ENCODE assay signal across 24 mouse cellular contexts in the genomic region with DNA sequence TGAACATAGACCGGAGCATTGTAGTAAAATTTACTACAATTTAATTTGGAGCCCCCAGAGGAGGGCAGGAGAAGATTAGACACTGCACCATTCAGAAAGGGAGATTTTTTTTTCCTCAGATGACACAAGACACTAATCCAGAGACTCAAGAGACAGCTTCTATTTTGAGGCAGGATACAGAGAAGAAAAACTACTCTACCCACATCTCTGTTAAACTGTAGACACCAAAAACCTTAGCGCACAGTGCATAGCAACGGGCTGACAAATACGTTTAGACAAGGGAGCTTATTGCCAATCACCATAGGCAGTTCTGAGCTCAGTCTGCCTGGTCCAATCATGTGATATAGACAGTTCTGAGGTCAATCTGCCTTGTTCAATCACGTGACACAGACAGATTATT.
DNase-seq lines count a peak whose midpoint lies in the region; ATAC-seq and TF ChIP-seq lines count a peak whose summit lies in the region.
"Had no signal": no experiment of that assay in that cellular context is flagged by ENCODE, and none has a peak within 500 bp of the region (broad histone marks: within the 10 kb centered on the region; RNA-seq: fewer than 3 reads in every experiment).

No protein-coding gene starts in this region.

- peak in 1 of 2 experiments; percentile 4; a peak in 1 of 4 replicates for TF ChIP-seq CTCF in CH12.LX (conservative IDR thresholded peaks at IDR 0.05 in 1 of 2, IDR thresholded peaks at IDR 0.05 in 1 of 2; ENCODE audit: low read depth in 2 of 2, low read length in 2 of 2)
- TF ChIP-seq CTCF in midbrain, postnatal 0 days (IDR thresholded peaks at IDR 0.05), result no peak

- no peak overlapping the region for H3K27ac ChIP-seq in CH12.LX (ENCODE audit: insufficient read depth, low read depth)
- H3K27ac ChIP-seq in midbrain, postnatal 0 days (ENCODE audit: low read depth, low read length), result no peak overlapping the region
- H3K27ac ChIP-seq: embryonic facial prominence, embryonic 10.5 days; embryonic facial prominence, embryonic 12.5 days; forebrain, embryonic 13.5 days; forebrain, embryonic 15.5 days had no signal

- WGBS in midbrain, postnatal 0 days, result 73% methylated on average over 5 of the region's 5 CpGs

- H3K9ac ChIP-seq in CH12.LX (ENCODE audit: insufficient read depth, low read depth), result no peak overlapping the region
- no peak overlapping the region for H3K9ac ChIP-seq in midbrain, postnatal 0 days (replicated peaks; ENCODE audit: low read length, poor library complexity, severe bottlenecking)
- H3K9ac ChIP-seq: embryonic facial prominence, embryonic 12.5 days; forebrain, embryonic 13.5 days; forebrain, embryonic 15.5 days; forebrain, postnatal 0 days had no signal

- ATAC-seq in frontal cortex, adult (ENCODE audit: low TSS enrichment), result peak; percentile 86
- no peak for ATAC-seq in midbrain, postnatal 0 days (ENCODE audit: low FRiP score)
- ATAC-seq: activated CD4-positive, CD25-positive, alpha-beta regulatory T cell, adult 4 months; CD4-positive, CD25-positive, alpha-beta regulatory T cell, adult 4 months; forebrain, embryonic 13.5 days; forebrain, embryonic 15.5 days; forebrain, postnatal 0 days; Patski had no signal

- H3K4me2 ChIP-seq in CH12.LX (ENCODE audit: insufficient read depth, low read depth, poor library complexity, severe bottlenecking), result no peak overlapping the region
- H3K4me2 ChIP-seq in midbrain, postnatal 0 days (ENCODE audit: low read depth, low read length, poor library complexity, severe bottlenecking), result no peak overlapping the region
- H3K4me2 ChIP-seq: embryonic facial prominence, embryonic 12.5 days; forebrain, embryonic 13.5 days; forebrain, embryonic 15.5 days had no signal

- no peak for TF ChIP-seq POLR2A in CH12.LX (IDR thresholded peaks at IDR 0.05; ENCODE audit: low read depth, low read length)

- no peaks in the 10 kb centered on the region for H3K36me3 ChIP-seq in CH12.LX (replicated peaks in 1 of 2; ENCODE audit: control insufficient read depth in 1 of 2, insufficient read depth in 1 of 2, low read length in 1 of 2)
- H3K36me3 ChIP-seq in midbrain, postnatal 0 days (ENCODE audit: insufficient read depth, low read length), result no peaks in the 10 kb centered on the region
- H3K36me3 ChIP-seq: embryonic facial prominence, embryonic 10.5 days; embryonic facial prominence, embryonic 12.5 days; forebrain, embryonic 15.5 days had no signal

- DNase-seq in frontal cortex, postnatal 14 days (ENCODE audit: low spot score in 2 of 2), result no peak
- DNase-seq in CH12.LX (ENCODE audit: extremely low read depth), result no peak
- peak; percentile 50 for DNase-seq in brain, adult 2 months (ENCODE audit: low read depth, low spot score)
- peak; percentile 38 for DNase-seq in telencephalon, adult 2 months (ENCODE audit: low read depth, low spot score)
- no peak for DNase-seq in right cerebral cortex, postnatal 25 days
- no peak for DNase-seq in midbrain, postnatal 0 days (ENCODE audit: low spot score)
- DNase-seq: adrenal gland, adult 8-10 months; adrenal gland, postnatal 14 days; adrenal gland, postnatal 36 days; B cell, adult 2 months; cerebellum, adult 11-12 months; cerebellum, adult 2 months; cerebellum, adult 9-10 months; cerebellum, postnatal 10 days; cerebellum, postnatal 25 days; forebrain, postnatal 0 days had no signal

- no peaks in the 10 kb centered on the region for H3K27me3 ChIP-seq in CH12.LX (replicated peaks)
- no peaks in the 10 kb centered on the region for H3K27me3 ChIP-seq in midbrain, postnatal 0 days (ENCODE audit: insufficient read depth, low read length)
- H3K27me3 ChIP-seq: embryonic facial prominence, embryonic 12.5 days; forebrain, embryonic 13.5 days; forebrain, embryonic 15.5 days; Patski had no signal

- no peak overlapping the region for H3K4me3 ChIP-seq in CH12.LX (replicated peaks in 1 of 3; ENCODE audit: low read depth in 2 of 3, low read length in 2 of 3, poor library complexity in 1 of 3)
- no peak overlapping the region for H3K4me3 ChIP-seq in midbrain, postnatal 0 days (ENCODE audit: low read depth, low read length)
- H3K4me3 ChIP-seq: embryonic facial prominence, embryonic 10.5 days; embryonic facial prominence, embryonic 12.5 days; forebrain, embryonic 13.5 days; forebrain, embryonic 15.5 days had no signal

- no peak for TF ChIP-seq EP300 in CH12.LX (IDR thresholded peaks at IDR 0.05; ENCODE audit: low read length)

- peak; percentile 17 for TF ChIP-seq RAD21 in CH12.LX (IDR thresholded peaks at IDR 0.05; ENCODE audit: low read depth, low read length)

- in situ Hi-C loops in CH12.LX (cut with MboI; ENCODE audit: low pct_ligation_motif_present, low pct_unique_long_range_greater_than_20kb, low sequenced_read_pairs), result no loop called here

- no peaks in the 10 kb centered on the region for H3K79me2 ChIP-seq in CH12.LX (replicated peaks; ENCODE audit: control insufficient read depth, extremely low read depth, insufficient read depth, poor library complexity, severe bottlenecking)

- H3K4me1 ChIP-seq in CH12.LX (ENCODE audit: control insufficient read depth in 1 of 2, insufficient read depth in 2 of 2), result peaks cover 0 to 2% of the 10 kb centered on the region in 2 experiments; a peak in 1 of 4 replicates
- no peaks in the 10 kb centered on the region for H3K4me1 ChIP-seq in midbrain, postnatal 0 days (ENCODE audit: insufficient read depth, low read length)
- H3K4me1 ChIP-seq: embryonic facial prominence, embryonic 10.5 days; embryonic facial prominence, embryonic 12.5 days; forebrain, embryonic 13.5 days; forebrain, embryonic 15.5 days had no signal

- dilution Hi-C loops in CH12.LX (cut with MboI; ENCODE audit: extremely low pct_ligation_motif_present, extremely low pct_unique_long_range_greater_than_20kb, low sequenced_read_pairs), result no loop called here

- H3K9me3 ChIP-seq in CH12.LX (replicated peaks; ENCODE audit: low read length), result no peaks in the 10 kb centered on the region
- H3K9me3 ChIP-seq in midbrain, postnatal 0 days (ENCODE audit: low read length), result no peaks in the 10 kb centered on the region
- H3K9me3 ChIP-seq: embryonic facial prominence, embryonic 10.5 days; embryonic facial prominence, embryonic 12.5 days; forebrain, embryonic 13.5 days; forebrain, embryonic 15.5 days had no signal

TF ChIP-seq in CH12.LX, 34 proteins besides CTCF, POLR2A, EP300 and RAD21:
- peak; percentile 64; the same call in 1 of the 2 replicates for TF ChIP-seq ZNF384 (IDR thresholded peaks at IDR 0.05; ENCODE audit: low read depth, low read length)
- TF ChIP-seq MAX (IDR thresholded peaks at IDR 0.05; ENCODE audit: low read length), result no peak
- TF ChIP-seq TCF12 (IDR thresholded peaks at IDR 0.05; ENCODE audit: low read depth, low read length), result no peak
- TF ChIP-seq BHLHE40 (IDR thresholded peaks at IDR 0.05; ENCODE audit: low read depth, low read length), result 0 out of 2 replicates have a peak, but pooled peaks have one; percentile 13
- TF ChIP-seq E2F4 (IDR thresholded peaks at IDR 0.05; ENCODE audit: insufficient replicate concordance, low read depth, low read length), result no peak
- no peak for TF ChIP-seq ZMIZ1 (IDR thresholded peaks at IDR 0.05; ENCODE audit: low read depth, low read length)

Comparison
In these comparisons a context has a peak if more than half of its experiments do, and no peak if none do; other contexts are left out.
1. DNase-seq: peak in brain, adult 2 months (single experiment) and telencephalon, adult 2 months (single experiment); none in frontal cortex, postnatal 14 days (0 of 2), CH12.LX (single experiment), right cerebral cortex, postnatal 25 days (single experiment) and midbrain, postnatal 0 days (single experiment).